Mouse (Mus musculus): ENCODE measurements around the gene Heatr5b.

DNA sequence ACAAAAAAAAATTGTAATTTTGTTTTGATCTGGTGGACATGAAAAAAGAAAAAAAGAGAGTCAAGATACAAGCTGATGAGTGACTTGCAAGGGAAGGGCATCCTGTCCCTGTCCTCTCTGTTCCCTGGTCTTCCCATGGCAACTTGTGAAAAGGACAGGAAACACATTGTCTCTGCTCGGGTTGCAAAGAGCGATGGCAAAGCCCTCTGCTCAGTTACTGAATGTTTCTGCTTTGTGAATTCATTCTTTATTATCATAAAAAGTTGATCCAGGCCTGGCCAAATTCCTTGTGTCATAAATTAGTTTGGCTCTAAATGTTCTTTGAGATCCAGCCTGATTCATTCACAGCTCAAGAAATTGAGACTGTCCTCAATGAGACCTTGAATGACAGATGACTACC, 97.4 kb downstream of the Heatr5b start:
- TF ChIP-seq CTCF (conservative IDR thresholded peaks at IDR 0.05; ENCODE audit: insufficient read depth, insufficient read length, low read depth, low read length): no peak
- TF ChIP-seq POLR2A (IDR thresholded peaks at IDR 0.05; ENCODE audit: low read depth, low read length): no peak

All from kidney, adult 2 months (tissue).